Mouse (Mus musculus) embryonic facial prominence, embryonic 10.5 days (tissue): Measurements from ENCODE around the gene Sox2. TPM values are rescaled to one million over a fixed set of nuclear protein-coding genes. Genes with fewer than 3 reads are reported as not detected.

Source experiments
- DNase-seq: peaks from one replicate; pipeline ENCODE4 v3.0.0-alpha.2; 2017; ENCODE audit warnings: low spot score
- H3K27ac ChIP-seq: fragments of 300-500 bp; sonication (generic); replicated peaks from 2 replicates; pipeline ENCODE4 v1.5.1; 2016; ENCODE audit warnings: mild to moderate bottlenecking
- H3K27me3 ChIP-seq: fragments of 300-500 bp; sonication (generic); replicated peaks from 2 replicates; pipeline ENCODE4 v1.6.1; 2016; ENCODE audit warnings: low read depth, mild to moderate bottlenecking; ENCODE audit not compliant: poor library complexity, severe bottlenecking
- H3K36me3 ChIP-seq: fragments of 300-500 bp; sonication (generic); replicated peaks from 2 replicates; pipeline ENCODE4 v1.6.1; 2016; ENCODE audit warnings: mild to moderate bottlenecking, moderate library complexity
- H3K4me1 ChIP-seq: fragments of 300-500 bp; sonication (generic); 2 replicates; pipeline ENCODE4 v1.6.1; 2016
- H3K4me3 ChIP-seq: fragments of 300-500 bp; sonication (generic); 2 replicates; pipeline ENCODE4 v1.5.1; 2016; ENCODE audit warnings: mild to moderate bottlenecking, moderate library complexity
- H3K9me3 ChIP-seq: fragments of 300-500 bp; sonication (generic); 2 replicates; pipeline ENCODE4 v1.6.1; 2016; ENCODE audit warnings: mild to moderate bottlenecking
- WGBS: fragments of 180-500 bp; shearing (Covaris S2); methylation state at CpG from one replicate; pipeline ENCODE4 v1.1.7; 2016; 5-methylcytosine and 5-hydroxymethylcytosine counted together
- polyA plus RNA-seq: library from polyadenylated mRNA; unstranded; fragments of >200 nt; fragmentation: Nextera tagmentation; extraction: Ambion mirVana; gene quantifications from 2 replicates; pipeline ENCODE4 v1.2.1, GENCODE M21; 2016

The Sox2 gene
- polyA plus RNA-seq, 1 experiment from 2014 or later: 12.2 TPM

DNA sequence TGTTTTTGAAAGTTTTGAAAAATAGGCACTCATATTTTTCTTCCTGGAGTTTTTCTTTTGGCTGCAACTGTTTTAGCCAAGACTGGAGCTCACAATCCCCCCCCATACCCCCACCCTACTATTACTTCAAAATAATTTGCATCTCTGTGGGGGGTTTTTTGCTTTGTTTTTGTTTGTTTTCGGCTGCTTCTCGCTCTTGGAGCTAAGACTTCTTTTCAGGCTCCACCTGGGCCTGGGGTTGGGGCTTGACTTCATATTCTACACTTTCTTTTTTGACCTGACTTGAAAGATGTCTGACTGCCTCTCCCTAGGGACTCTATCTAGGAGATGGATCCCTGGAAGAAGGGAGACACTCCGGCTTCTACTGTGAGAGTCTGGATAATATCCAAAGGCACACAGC, 5.9 kb downstream of the Sox2 start:
- Histone ChIP-seq H3K36me3 (peaks cover 1% of the 10 kb centered on the region; the same call in 1 of the 2 replicates), H3K4me3 (peak overlapping the region; percentile 72), H3K9me3 (no peaks in the 10 kb centered on the region), H3K4me1 (peaks cover 40% of the 10 kb centered on the region), H3K27me3 (peaks cover 90% of the 10 kb centered on the region), H3K27ac (peak overlapping the region; percentile 93)
- 10% methylated on average over 3 of the region's 3 CpGs for WGBS
- peak; percentile 11 for DNase-seq

DNA sequence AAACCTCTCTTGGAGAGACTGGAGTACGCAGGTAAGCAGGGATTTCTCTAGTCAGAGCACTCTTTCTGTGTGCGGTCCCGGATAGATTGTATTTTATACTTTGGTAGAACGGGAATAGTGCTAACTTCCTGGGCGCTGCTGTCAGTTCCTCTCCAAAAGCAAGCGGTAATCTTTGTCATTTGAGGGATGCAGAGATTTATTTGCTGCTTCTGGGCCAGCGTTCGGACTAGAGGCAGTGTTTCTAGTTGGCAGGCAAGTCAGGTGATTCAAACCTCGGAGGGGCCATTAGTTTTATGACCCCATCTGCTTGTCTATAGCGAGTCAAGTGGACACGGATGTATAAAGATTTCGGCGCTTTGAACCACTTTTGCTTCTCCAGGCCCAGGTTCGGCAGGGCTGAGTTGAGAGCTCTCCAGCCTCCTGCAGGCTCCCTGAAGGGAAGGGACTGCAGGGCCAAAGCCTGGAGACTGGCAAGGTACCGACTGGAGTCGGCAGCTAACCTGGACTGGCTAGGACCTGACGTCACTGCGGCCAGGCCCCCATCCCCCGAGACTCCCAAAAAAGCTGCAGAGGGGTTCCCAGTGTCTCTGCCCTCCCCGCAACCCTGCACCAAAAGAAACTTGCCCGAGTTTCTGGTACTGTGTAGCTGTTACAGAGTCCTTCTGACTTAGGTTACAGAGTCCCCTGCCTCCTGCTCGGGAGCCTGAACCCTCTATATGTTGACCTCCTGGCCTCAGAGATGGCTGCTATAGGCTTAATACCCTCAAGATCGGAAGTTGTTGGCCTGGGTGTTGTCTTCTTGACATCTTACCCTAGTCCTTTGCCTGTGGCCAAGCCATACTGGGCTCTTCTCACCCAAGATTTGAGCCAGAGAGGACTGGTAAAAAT, 6.9 kb downstream of the Sox2 start:
- H3K27ac ChIP-seq: peak overlapping the region; percentile 93
- 11% methylated on average over 23 of the region's 23 CpGs for WGBS
- H3K27me3 ChIP-seq: peaks cover 95% of the 10 kb centered on the region
- peaks cover 45% of the 10 kb centered on the region for H3K4me1 ChIP-seq
- H3K9me3 ChIP-seq: no peaks in the 10 kb centered on the region
- peak overlapping the region; percentile 72 for H3K4me3 ChIP-seq
- peak; percentile 35 for DNase-seq
- H3K36me3 ChIP-seq: no peaks in the 10 kb centered on the region

DNA sequence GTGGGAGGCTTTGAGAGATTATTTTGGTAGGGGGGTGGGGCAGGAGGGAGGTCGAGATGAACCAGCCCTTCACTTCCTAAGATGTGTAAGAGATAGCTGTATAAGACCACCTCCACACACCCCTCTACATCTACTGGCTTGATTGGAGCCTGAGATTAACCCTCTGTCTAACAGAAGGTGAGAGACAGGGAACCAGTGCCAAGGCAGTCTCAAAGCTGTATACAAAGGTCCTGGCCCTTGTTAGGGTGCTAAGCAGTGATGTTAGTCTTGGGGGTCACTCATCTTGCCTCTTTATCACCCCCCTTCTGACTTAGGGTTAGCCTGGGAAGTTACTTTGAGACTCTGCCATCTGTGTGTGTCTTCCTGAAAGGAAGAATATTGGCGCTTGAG, 7.5 kb downstream of the Sox2 start:
- WGBS: 53% methylated on average over 2 of the region's 2 CpGs
- H3K4me1 ChIP-seq: peaks cover 50% of the 10 kb centered on the region
- H3K27me3 ChIP-seq: peaks cover 99% of the 10 kb centered on the region
- H3K36me3 ChIP-seq: no peaks in the 10 kb centered on the region
- no peak for DNase-seq
- H3K9me3 ChIP-seq: no peaks in the 10 kb centered on the region
- peak overlapping the region; percentile 72 for H3K4me3 ChIP-seq
- H3K27ac ChIP-seq: 0 out of 2 replicates have a peak overlapping the region, but pooled peaks have one; percentile 30

- Histone ChIP-seq H3K4me1 (peaks cover 56% of the 10 kb centered on the region), H3K27me3 (peaks cover 100% of the 10 kb centered on the region), H3K9me3 (no peaks in the 10 kb centered on the region), H3K4me3 (peak overlapping the region; percentile 72; the same call in 1 of the 2 replicates), H3K36me3 (no peaks in the 10 kb centered on the region), H3K27ac (no peak overlapping the region)
- DNase-seq: peak; percentile 13
- WGBS: 55% methylated on average over 7 of the region's 7 CpGs
These were observed 8.2 kb downstream of the Sox2 start for GRCm38 (mm10) chr3:34658241-34658965.

DNA sequence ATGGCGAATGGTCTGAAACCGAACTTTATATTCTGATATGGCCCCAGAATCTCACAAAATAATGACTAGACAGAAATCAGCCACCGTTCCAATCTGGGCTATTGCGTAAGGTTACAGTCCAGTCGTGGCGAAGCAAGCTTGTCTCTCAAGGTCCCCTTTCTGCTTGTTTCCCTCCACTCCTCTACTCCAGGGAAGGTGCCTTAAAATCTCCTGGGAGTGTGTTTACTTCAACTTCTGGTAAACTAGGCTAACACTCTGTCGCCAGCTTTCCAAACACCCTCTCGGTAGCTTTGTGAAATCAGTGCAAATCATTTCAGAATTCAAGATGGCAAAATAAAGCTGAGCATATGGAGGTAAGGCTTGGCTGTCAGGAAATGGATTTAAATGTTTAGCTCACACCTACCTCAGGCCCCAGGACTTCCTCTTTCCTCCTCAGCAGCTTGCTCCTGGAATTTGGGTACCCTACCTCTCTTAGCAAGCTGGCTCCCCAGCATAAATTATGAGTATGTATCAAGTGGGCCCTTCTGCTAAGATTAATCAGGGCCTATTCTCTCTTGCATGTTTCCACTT, 8.8 kb downstream of the Sox2 start:
- H3K27ac ChIP-seq: no peak overlapping the region

GRCm38 (mm10) chr3:34659861-34660260, 9.7 kb downstream of the Sox2 start:
- no peaks in the 10 kb centered on the region for H3K9me3 ChIP-seq
- peak overlapping the region; percentile 31; the same call in 1 of the 2 replicates for H3K4me3 ChIP-seq
- WGBS: 5% methylated on average over 6 of the region's 6 CpGs
- peak overlapping the region; percentile 85 for H3K27ac ChIP-seq
- H3K4me1 ChIP-seq: peaks cover 67% of the 10 kb centered on the region
- peaks cover 100% of the 10 kb centered on the region for H3K27me3 ChIP-seq
- DNase-seq: peak; percentile 61
- H3K36me3 ChIP-seq: no peaks in the 10 kb centered on the region

More for the DNA sequence above, 8.8 kb downstream of the Sox2 start:
- no peak for DNase-seq
- H3K9me3 ChIP-seq: no peaks in the 10 kb centered on the region
- H3K27me3 ChIP-seq: peaks cover 100% of the 10 kb centered on the region
- 54% methylated on average over 8 of the region's 8 CpGs for WGBS
- H3K36me3 ChIP-seq: no peaks in the 10 kb centered on the region
- no peak overlapping the region for H3K4me3 ChIP-seq
- H3K4me1 ChIP-seq: peaks cover 62% of the 10 kb centered on the region

GRCm38 (mm10) chr3:34660542-34661290, 10.5 kb downstream of the Sox2 start:
- no peaks in the 10 kb centered on the region for H3K36me3 ChIP-seq
- H3K27ac ChIP-seq: peak overlapping the region; percentile 85
- peaks cover 100% of the 10 kb centered on the region for H3K27me3 ChIP-seq
- peak overlapping the region; percentile 37; the same call in 1 of the 2 replicates for H3K4me3 ChIP-seq
- no peaks in the 10 kb centered on the region for H3K9me3 ChIP-seq
- peak; percentile 44 for DNase-seq
- peaks cover 69% of the 10 kb centered on the region for H3K4me1 ChIP-seq
- WGBS: 5% methylated on average over 14 of the region's 14 CpGs

- peak overlapping the region; percentile 85 for H3K27ac ChIP-seq
- peak; percentile 56 for DNase-seq
- H3K36me3 ChIP-seq: no peaks in the 10 kb centered on the region
- peak overlapping the region; percentile 37 for H3K4me3 ChIP-seq
- WGBS: 2% methylated on average over 32 of the region's 32 CpGs
- H3K9me3 ChIP-seq: no peaks in the 10 kb centered on the region
- peaks cover 100% of the 10 kb centered on the region for H3K27me3 ChIP-seq
- peaks cover 74% of the 10 kb centered on the region for H3K4me1 ChIP-seq
These were observed 11.3 kb downstream of the Sox2 start for GRCm38 (mm10) chr3:34661341-34662007.

DNA sequence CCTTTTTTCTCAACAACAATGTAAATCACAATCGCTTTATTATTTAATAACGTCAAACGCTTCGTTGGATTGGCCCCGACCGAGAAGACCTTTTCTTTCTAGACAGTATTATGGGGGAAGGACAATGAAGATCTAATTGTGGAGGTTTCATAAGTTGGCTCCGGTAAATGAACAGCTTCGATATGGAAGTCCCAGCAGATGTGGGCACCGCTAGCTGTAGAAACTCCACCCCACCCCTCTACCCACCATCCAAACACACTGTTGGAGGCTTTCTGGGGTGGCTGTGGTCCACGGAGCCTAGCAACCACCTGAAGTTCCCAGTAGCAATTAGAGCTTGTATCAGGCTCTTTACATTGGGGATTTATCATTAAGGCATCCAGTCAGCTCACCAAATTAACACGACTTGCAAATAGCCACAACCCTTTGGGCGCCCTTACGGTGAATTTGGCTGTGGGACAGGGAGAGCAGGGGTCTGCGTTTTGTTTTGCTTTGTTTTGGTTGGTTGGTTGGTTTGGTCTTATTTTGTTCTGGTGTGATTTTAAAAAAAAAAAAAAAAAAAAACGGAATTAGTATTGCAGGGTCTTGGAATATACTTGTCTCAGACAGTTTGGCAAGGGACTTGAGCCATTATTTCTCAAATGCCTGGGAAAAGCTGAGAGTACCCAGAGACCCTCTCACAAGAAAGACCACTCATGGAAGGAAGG, 12.0 kb downstream of the Sox2 start:
- peak overlapping the region; percentile 55 for H3K4me3 ChIP-seq
- DNase-seq: peak; percentile 42
- no peaks in the 10 kb centered on the region for H3K9me3 ChIP-seq
- H3K36me3 ChIP-seq: no peaks in the 10 kb centered on the region
- H3K4me1 ChIP-seq: peaks cover 74% of the 10 kb centered on the region
- peak overlapping the region; percentile 85 for H3K27ac ChIP-seq
- 2% methylated on average over 15 of the region's 15 CpGs for WGBS
- H3K27me3 ChIP-seq: peaks cover 100% of the 10 kb centered on the region

- peaks cover 99% of the 10 kb centered on the region for H3K27me3 ChIP-seq
- H3K4me1 ChIP-seq: peaks cover 71% of the 10 kb centered on the region
- peak overlapping the region; percentile 55 for H3K4me3 ChIP-seq
- under 1% methylated on average over 53 of the region's 53 CpGs for WGBS
- no peaks in the 10 kb centered on the region for H3K9me3 ChIP-seq
- H3K27ac ChIP-seq: peak overlapping the region; percentile 85
- no peaks in the 10 kb centered on the region for H3K36me3 ChIP-seq
- DNase-seq: peak; percentile 68
These were observed 12.8 kb downstream of the Sox2 start for GRCm38 (mm10) chr3:34662712-34663655.
